Mouse (Mus musculus): ENCODE measurements around the gene Gm21887.
"Not testable (repeated sequence)": the region's sequence is repeated elsewhere in the genome, so short reads cannot be mapped to it uniquely, and the experiment has no call there.

The Gm21887 gene

DNA sequence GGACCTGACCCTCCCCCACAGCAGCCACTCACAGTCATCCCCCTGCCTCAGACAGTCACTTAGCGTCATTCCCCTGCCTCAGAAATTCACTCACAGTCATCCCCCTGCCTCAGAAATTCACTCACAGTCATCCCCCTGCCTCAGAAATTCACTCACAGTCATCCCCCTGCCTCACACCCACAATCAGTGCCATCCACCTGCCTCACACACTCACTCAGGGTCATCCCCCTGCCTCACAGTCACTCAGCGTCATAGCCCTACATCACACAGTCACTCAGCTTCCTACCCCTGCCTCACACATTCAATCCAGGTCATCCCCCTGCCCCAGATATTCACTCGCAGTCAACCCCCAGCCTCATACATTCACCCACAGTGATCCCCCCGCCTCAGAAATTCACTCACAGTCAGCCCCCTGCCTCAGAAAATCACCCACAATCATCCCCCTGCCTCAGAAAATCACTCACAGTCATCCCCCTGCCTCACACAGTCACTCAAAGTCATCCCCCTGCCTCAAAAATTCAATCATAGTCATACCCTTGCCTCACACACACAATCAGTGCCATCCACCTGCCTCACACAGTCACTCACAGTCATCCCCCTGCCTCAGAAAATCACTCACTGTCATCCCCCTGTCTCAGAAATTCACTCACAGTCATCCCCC lies 10.8 kb upstream of the Gm21887 start:
- DNase-seq: not testable (repeated sequence)

DNA sequence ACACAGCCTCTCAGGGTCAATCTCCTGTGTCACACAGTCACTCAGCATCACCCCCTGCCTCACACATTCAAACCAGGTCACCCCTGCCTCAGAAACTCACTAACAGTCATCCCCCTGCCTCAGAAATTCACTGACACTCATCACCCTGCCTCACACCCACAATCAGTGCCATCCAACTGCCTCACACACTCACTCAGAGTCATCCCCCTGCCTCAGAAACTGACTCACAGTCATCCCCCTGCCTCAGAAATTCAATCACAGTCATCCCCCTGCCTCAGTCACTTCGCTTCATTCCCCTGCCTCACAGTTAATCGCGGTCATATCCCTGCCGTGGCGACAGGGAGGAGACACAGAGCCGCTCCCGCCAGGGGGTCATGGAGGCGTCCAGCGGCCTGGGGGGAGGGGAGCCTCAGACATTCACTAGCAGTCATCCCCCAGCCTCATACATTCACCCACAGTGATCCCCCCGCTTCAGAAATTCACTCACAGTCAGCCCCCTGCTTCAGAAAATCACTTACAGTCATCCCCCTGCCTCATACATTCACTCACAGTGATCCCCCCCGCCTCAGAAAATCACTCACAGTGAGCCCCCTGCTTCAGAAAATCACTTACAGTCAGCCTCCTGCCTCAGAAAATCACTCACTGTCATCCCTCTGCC lies 10.1 kb upstream of the Gm21887 start:
- peak in 1 of 2 experiments; percentile 60 for DNase-seq

DNA sequence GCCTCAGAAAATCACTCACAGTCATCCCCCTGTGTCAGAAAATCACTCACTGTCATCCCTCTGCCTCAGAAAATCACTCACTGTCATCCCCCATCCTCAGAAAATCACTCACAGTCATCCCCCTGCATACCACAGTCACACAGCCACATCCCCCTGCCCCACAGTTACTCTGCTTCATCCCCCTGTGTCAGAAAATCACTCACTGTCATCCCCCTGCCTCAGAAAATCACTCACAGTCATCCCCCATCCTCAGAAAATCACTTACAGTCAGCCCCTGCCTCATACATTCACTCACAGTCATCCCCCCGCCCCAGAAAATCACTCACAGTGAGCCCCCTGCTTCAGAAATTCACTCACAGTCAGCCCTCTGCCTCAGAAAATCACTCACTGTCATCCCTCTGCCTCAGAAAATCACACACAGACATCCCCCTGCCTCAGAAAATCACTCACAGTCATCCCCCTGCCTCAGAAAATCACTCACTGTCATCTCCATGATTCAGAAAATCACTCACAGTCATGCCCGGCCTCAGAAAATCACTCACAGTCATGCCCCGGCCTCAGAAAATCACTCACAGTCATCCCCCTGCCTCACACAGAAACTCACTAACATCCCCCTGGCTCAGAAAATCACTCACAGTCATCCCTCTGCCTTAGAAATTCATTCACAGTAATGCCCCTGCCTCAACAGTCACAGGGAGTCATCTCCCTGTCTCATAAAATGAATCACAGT lies 9.4 kb upstream of the Gm21887 start:
- DNase-seq: not testable (repeated sequence)

DNA sequence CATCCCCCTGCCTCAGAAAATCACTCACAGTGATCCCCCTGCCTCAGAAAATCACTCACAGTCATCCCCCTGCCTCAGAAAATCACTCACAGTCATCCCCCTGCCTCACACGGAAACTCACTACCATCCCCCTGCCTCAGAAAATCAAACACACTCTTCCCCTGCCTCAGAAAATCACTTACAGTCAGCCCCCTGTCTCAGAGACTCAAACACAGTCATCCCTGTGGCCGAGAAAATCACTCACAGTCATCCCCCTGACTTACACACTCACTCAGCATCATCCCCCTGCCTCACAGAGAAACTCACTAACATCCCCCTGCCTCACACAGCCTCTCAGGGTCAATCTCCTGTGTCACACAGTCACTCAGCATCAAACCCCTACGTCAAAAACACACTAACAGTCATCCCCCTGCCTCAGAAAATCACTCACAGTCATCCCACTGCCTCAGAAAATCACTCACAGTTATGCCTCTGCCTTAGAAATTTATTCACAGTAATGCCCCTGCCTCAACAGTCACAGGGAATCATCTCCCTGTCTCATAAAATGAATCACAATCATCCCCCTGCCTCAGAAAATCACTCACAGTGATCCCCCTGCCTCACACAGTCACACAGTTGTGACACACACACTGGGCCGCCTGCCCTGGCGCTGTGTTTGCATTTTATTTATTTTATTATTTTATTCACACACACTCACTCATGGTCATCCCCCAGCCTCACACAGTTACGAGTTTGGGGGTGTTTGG lies 8.6 kb upstream of the Gm21887 start:
- DNase-seq: not testable (repeated sequence)

DNA sequence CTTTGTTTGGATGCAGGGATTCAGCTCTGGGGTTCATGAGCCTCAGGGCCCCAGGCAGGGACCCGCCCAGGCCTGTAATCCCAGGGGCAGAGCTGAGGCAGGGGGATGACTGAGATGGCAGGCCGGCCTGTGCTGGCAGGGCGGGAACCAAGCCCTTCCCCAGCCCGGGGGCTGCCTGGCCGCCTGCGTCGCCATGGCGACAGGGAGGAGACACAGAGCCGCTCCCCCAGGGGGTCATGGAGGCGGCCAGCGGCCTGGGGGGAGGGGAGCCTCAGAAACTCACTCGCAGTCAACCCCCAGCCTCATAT lies 8.1 kb upstream of the Gm21887 start:
- DNase-seq: not testable (repeated sequence)

DNA sequence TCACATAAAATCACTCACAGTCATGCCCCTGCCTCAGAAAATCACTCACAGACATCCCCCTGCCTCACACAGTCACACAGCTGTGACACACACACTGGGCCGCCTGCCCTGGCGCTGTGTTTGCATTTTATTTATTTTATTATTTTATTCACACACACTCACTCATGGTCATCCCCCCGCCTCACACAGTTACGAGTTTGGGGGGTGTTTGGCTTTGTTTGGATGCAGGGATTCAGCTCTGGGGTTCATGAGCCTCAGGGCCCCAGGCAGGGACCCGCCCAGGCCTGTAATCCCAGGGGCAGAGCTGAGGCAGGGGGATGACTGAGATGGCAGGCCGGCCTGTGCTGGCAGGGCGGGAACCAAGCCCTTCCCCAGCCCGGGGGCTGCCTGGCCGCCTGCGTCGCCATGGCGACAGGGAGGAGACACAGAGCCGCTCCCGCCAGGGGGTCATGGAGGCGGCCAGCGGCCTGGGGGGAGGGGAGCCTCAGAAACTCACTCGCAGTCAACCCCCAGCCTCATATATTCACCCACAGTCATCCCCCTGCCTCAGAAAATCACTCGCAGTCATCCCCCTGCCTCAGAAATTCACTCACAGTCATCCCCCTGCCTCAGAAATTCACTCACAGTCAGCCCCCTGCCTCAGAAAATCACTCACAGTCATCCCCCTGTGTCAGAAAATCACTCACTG lies 6.8 kb upstream of the Gm21887 start:
- DNase-seq: not testable (repeated sequence)

DNA sequence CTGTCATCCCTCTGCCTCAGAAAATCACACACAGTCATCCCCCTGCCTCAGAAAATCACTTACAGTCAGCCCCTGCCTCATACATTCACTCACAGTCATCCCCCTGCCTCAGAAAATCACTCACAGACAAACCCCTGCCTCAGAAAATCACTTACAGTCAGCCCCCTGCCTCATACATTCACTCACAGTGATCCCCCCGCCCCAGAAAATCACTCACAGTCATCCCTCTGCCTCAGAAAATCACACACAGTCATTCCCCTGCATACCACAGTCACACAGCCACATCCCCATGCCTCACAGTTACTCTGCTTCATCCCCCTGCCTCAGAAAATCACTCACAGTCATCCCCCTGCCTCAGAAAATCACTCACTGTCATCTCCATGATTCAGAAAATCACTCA lies 5.9 kb upstream of the Gm21887 start:
- DNase-seq: not testable (repeated sequence)

DNA sequence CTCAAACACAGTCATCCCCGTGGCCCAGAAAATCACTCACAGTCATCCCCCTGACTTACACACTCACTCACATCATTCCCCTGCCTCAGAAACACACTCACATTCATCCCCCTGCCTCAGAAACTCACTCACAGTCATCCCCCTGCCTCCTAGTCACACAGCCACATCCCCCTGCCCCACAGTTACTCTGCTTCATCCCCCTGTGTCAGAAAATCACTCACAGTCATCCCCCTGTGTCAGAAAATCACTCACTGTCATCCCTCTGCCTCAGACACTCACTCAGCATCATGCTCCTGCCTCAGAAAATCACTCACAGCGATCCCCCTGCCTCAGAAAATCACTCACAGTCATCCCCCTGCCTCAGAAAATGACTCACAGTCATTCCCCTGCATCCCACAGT lies 5.2 kb upstream of the Gm21887 start:
- DNase-seq: not testable (repeated sequence)

DNA sequence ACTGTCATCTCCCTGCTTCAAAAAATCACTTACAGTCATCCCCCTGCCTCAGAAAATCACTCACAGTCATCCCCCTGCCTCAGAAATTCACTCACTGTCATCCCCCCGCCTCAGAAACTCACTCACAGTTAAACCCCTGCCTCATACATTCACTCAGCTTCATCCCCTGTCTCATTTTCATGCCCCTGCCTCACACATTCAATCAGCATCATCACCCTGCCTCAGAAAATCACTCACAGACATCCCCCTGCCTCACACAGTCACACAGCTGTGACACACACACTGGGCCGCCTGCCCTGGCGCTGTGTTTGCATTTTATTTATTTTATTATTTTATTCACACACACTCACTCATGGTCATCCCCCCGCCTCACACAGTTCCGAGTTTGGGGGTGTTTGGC lies 4.7 kb upstream of the Gm21887 start:
- DNase-seq: not testable (repeated sequence)

DNA sequence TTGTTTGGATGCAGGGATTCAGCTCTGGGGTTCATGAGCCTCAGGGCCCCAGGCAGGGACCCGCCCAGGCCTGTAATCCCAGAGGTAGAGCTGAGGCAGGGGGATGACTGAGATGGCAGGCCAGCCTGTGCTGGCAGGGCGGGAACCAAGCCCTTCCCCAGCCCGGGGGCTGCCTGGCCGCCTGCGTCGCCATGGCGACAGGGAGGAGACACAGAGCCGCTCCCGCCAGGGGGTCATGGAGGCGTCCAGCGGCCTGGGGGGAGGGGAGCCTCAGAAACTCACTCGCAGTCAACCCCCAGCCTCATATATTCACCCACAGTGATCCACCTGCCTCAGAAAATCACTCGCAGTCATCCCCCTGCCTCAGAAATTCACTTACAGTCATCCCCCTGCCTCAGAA lies 4.3 kb upstream of the Gm21887 start:
- DNase-seq: peak in 1 of 2 experiments; percentile 57

DNA sequence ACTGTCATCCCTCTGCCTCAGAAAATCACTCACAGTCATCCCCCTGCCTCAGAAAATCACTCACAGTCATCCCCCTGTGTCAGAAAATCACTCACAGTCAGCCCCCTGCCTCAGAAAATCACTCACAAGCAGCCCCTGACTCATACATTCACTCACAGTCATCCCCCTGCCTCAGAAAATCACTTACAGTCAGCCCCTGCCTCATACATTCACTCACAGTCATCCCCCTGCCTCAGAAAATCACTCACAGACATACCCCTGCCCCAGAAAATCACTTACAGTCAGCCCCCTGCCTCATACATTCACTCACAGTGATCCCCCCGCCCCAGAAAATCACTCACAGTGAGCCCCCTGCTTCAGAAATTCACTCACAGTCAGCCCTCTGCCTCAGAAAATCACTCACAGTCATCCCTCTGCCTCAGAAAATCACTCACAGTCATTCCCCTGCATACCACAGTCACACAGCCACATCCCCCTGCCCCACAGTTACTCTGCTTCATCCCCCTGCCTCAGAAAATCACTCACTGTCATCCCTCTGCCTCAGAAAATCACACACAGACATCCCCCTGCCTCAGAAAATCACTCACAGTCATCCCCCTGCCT lies 3.7 kb upstream of the Gm21887 start:
- not testable (repeated sequence) for DNase-seq

DNA sequence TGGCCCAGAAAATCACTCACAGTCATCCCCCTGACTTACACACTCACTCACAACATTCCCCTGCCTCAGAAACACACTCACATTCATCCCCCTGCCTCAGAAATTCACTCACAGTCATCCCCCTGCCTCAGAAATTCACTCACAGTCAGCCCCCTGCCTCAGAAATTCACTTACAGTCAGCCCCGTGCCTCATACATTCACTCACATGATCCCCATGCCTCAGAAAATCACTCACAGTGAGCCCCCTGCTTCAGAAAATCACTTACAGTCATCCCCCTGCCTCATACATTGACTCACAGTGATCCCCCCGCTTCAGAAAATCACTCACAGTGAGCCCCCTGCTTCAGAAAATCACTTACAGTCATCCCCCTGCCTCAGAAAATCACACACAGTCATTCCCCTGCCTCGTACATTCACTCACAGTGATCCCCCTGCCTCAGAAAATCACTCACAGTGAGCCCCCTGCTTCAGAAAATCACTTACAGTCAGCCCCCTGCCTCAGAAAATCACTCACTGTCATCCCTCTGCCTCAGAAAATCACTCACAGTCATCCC lies 2.7 kb upstream of the Gm21887 start:
- not testable (repeated sequence) for DNase-seq

DNA sequence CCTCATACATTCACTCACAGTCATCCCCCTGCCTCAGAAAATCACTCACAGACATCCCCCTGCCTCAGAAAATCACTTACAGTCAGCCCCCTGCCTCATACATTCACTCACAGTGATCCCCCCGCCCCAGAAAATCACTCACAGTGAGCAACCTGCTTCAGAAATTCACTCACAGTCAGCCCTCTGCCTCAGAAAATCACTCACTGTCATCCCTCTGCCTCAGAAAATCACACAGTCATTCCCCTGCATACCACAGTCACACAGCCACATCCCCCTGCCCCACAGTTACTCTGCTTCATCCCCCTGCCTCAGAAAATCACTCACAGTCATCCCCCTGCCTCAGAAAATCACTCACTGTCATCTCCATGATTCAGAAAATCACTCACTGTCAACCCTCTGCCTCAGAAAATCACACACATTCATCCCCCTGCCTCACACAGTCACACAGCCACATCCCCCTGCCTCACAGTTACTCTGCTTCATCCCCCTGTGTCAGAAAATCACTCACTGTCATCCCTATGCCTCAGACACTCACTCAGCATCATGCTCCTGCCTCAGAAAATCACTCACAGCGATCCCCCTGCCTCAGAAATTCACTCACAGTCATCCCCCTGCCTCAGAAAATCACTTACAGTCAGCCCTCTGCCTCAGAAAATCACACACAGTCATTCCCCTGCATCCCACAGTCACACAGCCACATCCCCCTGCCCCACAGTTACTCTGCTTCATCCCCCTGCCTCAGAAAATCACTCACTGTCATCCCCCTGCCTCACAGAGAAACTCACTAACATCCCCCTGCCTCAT lies 1.9 kb upstream of the Gm21887 start:
- DNase-seq: not testable (repeated sequence)

DNA sequence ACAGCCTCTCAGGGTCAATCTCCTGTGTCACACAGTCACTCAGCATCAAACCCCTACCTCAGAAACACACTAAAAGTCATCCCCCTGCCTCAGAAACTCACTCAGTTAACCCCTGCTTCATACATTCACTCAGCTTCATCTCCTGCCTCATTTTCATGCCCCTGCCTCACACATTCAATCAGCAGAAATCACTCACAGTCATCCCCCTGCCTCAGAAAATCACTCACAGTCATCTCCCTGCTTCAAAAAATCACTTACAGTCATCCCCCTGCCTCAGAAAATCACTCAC lies 1.3 kb upstream of the Gm21887 start:
- not testable (repeated sequence) for DNase-seq

DNA sequence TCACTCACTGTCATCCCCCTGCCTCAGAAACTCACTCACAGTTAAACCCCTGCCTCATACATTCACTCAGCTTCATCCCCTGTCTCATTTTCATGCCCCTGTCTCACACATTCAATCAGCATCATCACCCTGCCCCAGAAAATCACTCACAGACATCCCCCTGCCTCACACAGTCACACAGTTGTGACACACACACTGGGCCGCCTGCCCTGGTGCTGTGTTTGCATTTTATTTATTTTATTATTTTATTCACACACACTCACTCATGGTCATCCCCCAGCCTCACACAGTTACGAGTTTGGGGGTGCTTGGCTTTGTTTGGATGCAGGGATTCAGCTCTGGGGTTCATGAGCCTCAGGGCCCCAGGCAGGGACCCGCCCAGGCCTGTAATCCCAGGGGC lies 875 bp upstream of the Gm21887 start:
- not testable (repeated sequence) for DNase-seq

DNA sequence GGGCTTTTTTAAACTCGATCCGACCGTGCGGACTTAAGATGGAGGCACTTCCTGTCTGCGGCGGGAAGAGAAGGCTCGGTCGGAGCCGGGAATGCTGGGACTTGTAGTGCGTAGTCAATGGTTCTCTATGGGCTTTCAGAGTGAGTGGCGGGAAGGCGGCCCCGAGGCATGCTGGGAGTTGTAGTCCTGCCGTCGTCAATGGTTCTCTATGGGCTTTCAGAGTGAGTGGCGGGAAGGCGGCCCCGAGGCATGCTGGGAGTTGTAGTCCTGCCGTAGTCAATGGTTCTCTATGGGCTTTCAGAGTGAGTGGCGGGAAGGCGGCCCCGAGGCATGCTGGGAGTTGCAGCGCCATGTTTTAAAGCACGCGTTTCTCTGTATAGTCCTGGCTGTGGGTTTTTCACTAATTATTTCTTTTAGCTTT lies 352 bp downstream of the Gm21887 start:
- DNase-seq: peak; percentile 96 to 100

DNA sequence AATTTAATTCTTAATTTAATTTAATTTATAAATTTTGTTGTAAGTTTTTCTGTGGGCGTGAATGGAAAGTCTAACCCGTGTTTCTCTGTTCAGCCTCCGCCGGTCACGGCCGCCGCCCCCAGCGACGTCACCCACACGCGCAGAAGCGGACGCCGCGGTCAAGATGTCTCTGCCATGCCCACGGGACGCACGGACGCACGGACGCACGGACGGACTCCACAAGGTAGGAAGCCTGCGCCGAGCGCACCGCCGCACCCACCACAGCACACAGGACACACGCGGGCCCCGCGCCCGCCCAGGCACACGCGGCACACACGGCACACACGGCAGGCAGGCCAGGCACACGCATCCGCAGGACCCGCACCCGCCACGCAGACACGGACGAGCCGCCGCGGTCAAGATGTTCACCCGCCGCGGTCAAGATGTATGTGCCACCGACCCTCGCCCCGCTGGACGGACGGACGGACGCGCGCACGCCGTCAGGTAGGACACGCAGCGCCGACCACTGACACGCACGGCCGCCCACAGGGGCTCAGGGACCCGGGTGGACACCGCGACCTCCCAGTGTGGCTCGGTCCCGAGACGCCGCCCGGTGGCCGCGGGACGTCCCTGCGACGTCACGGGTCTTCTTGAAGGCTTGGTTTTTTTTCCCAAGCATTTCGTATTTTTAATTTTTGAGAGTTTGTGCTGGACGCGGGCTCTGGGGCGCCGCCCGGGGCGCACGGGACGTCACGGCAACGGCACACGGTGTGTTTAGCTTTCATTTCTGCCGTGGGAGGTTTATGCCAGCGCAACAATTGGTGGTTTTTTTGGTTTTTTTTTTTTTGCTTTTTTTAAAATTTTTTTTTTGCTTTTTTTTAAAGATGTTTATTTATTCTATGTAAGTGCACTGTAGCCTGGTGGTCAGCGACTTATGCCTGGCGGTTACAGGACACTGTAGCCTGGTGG lies 1.4 kb downstream of the Gm21887 start:
- peak in 1 of 2 experiments; percentile 91 for DNase-seq

DNA sequence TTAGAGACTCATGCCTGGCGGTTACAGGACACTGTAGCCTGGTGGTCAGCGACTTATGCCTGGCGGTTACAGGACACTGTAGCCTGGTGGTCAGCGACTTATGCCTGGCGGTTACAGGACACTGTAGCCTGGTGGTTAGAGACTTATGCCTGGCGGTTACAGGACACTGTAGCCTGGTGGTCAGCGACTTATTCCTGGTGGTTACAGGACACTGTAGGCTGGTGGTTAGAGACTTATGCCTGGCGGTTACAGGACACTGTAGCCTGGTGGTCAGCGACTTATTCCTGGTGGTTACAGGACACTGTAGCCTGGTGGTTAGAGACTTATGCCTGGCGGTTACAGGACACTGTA lies 2.0 kb downstream of the Gm21887 start:
- not testable (repeated sequence) for DNase-seq

DNA sequence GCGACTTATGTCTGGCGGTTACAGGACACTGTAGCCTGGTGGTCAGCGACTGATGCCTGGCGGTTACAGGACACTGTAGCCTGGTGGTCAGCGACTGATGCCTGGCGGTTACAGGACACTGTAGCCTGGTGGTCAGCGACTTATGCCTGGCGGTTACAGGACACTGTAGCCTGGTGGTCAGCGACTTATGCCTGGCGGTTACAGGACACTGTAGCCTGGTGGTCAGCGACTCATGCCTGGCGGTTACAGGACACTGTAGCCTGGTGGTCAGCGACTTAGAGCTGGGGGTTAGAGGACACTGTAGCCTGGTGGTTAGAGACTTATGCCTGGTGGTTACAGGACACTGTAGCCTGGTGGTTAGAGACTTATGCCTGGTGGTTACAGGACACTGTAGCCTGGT lies 4.0 kb downstream of the Gm21887 start:
- DNase-seq: not testable (repeated sequence)

DNA sequence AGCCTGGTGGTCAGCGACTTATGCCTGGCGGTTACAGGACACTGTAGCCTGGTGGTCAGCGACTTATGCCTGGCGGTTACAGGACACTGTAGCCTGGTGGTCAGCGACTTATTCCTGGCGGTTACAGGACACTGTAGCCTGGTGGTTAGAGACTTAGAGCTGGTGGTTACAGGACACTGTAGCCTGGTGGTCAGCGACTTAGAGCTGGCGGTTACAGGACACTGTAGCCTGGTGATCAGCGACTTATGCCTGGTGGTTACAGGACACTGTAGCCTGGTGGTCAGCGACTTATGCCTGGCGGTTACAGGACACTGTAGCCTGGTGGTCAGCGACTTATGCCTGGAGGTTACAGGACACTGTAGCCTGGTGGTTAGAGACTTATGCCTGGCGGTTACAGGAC lies 4.6 kb downstream of the Gm21887 start:
- DNase-seq: not testable (repeated sequence)
